Mouse (Mus musculus): ENCODE data around the gene Dab2ip.

Dab2ip gene

DNA sequence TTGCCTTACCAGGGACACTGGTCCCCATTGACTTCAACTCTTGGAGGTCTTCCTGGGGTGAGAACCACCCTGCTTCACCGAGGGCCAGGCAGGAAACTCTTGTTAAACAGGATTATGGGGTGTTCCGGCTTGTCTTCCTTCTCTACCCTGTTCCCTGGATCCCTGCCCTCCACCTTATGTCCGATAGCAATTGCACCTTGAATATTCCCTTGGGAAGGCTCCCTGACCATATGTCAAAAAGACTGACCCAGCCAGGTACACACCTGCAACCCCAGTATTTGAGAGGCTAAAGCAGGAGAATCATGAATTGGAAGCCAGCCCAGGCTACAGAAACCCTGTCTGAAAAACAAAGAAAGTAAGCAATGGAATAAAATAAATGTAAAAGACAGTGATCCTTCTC is 40.8 kb downstream of the Dab2ip start:
- no peak for DNase-seq (ENCODE audit: low read depth, low spot score)
- Histone ChIP-seq H3K27me3 (ENCODE audit: control insufficient read depth, insufficient read depth, low read length, poor library complexity, severe bottlenecking) (no peaks in the 10 kb centered on the region), H3K36me3 (ENCODE audit: control insufficient read depth, insufficient read depth, low read length, poor library complexity, severe bottlenecking) (no peaks in the 10 kb centered on the region)

DNA sequence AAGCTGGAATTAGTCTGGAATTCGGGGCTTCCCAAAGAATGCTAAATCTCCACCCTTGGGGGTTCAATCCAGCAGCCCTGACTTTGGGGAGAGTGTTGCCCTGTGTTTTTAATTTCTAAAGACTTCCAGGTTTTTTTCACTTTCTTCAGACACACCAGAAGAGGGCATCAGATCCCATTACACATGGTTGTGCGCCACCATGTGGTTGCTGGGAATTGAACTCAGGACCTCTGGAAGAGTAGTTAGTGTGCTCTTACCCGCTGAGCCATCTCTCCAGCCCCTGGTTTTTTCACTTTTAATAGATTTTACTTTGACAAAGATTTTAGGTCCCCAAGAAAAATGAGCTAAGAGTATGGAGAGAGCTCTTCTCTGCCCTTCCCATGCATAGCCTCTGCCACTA is 43.6 kb downstream of the Dab2ip start:
- Histone ChIP-seq H3K36me3 (ENCODE audit: control insufficient read depth, insufficient read depth, low read length, poor library complexity, severe bottlenecking) (no peaks in the 10 kb centered on the region), H3K27me3 (ENCODE audit: control insufficient read depth, insufficient read depth, low read length, poor library complexity, severe bottlenecking) (no peaks in the 10 kb centered on the region)
- no peak for DNase-seq (ENCODE audit: low read depth, low spot score)

- H3K36me3 ChIP-seq (ENCODE audit: control insufficient read depth, insufficient read depth, low read length, poor library complexity, severe bottlenecking) = no peaks in the 10 kb centered on the region
- H3K27me3 ChIP-seq (ENCODE audit: control insufficient read depth, insufficient read depth, low read length, poor library complexity, severe bottlenecking) = no peaks in the 10 kb centered on the region
- no peak for DNase-seq (ENCODE audit: low read depth, low spot score)
Observed at GRCm38 (mm10) chr2:35607476-35607875, 49.4 kb downstream of the Dab2ip start.

DNA sequence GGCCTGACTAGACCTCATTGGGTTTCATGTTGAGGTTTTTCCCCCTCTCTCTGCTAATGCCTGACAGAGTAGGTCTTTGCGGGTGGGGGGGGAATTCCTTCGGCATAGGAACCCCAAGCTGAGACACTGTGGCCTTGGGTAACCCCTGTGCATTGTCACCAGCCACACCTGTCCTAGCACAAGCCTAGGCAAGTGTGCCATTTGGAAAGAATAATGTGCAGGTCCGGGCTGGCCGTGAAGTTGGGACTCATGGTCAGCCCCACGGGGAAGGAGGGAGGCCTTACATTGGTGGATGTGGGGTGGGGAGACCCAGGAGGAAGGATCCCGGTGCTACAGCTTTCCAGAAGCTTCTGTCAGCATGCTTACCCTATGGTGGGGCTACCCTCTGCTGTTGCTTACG is 50.8 kb downstream of the Dab2ip start:
- Histone ChIP-seq H3K36me3 (ENCODE audit: control insufficient read depth, insufficient read depth, low read length, poor library complexity, severe bottlenecking) (no peaks in the 10 kb centered on the region), H3K27me3 (ENCODE audit: control insufficient read depth, insufficient read depth, low read length, poor library complexity, severe bottlenecking) (no peaks in the 10 kb centered on the region)
- no peak for DNase-seq (ENCODE audit: low read depth, low spot score)

DNA sequence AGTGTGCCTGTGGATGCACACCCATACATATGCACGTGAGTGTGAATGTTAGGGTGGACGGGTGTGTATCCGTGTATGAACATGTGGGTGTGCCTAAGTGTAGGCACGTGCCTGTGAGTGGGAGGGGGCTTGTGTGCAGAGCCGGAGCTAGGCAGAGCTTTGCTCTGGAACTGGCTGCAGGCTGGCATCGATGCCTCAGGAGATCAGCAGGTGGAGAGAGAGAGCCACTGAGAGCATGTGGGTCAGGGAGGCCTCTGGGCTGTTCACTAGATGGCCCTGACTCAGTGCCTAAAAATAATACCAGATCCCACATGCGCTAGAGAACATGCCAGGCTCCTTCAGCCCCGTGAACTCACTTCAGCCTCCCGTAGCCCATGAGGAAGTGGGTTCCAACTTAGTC is 51.3 kb downstream of the Dab2ip start:
- no peak for DNase-seq (ENCODE audit: low read depth, low spot score)
- H3K36me3 ChIP-seq (ENCODE audit: control insufficient read depth, insufficient read depth, low read length, poor library complexity, severe bottlenecking) = no peaks in the 10 kb centered on the region

GRCm38 (mm10) chr2:35610168-35610951 is 52.3 kb downstream of the Dab2ip start:
- H3K27me3 ChIP-seq (ENCODE audit: control insufficient read depth, insufficient read depth, low read length, poor library complexity, severe bottlenecking) = no peaks in the 10 kb centered on the region
- no peaks in the 10 kb centered on the region for H3K36me3 ChIP-seq (ENCODE audit: control insufficient read depth, insufficient read depth, low read length, poor library complexity, severe bottlenecking)

More for the DNA sequence above, 51.3 kb downstream of the Dab2ip start:
- H3K27me3 ChIP-seq (ENCODE audit: control insufficient read depth, insufficient read depth, low read length, poor library complexity, severe bottlenecking) = no peaks in the 10 kb centered on the region

DNA sequence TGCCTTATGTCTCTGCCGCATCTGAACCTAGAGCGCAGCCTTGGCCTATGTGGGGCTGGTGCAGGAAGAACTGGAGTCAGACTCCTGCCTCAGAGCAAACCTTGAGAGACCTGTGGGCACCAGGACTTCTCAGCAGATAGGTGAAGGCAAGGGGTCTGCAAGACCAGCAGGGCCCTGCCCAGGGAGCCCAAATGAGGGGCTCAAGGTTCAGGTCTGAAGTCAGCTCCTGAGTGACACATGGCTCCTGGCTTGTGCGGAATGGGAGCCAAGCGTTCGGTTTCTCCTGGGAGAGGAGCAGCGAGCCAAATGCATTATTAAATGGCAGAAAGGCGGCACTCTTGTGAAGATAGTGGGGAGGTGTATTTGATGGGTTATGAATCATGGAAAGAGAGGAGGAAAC is 52.9 kb downstream of the Dab2ip start:
- DNase-seq (ENCODE audit: low read depth, low spot score) = no peak
- H3K36me3 ChIP-seq (ENCODE audit: control insufficient read depth, insufficient read depth, low read length, poor library complexity, severe bottlenecking) = no peaks in the 10 kb centered on the region
- no peaks in the 10 kb centered on the region for H3K27me3 ChIP-seq (ENCODE audit: control insufficient read depth, insufficient read depth, low read length, poor library complexity, severe bottlenecking)

More at GRCm38 (mm10) chr2:35610168-35610951, 52.3 kb downstream of the Dab2ip start:
- no peak for DNase-seq (ENCODE audit: low read depth, low spot score)

GRCm38 (mm10) chr2:35611645-35612044 is 53.6 kb downstream of the Dab2ip start:
- H3K36me3 ChIP-seq (ENCODE audit: control insufficient read depth, insufficient read depth, low read length, poor library complexity, severe bottlenecking) = no peaks in the 10 kb centered on the region
- DNase-seq (ENCODE audit: low read depth, low spot score) = no peak
- H3K27me3 ChIP-seq (ENCODE audit: control insufficient read depth, insufficient read depth, low read length, poor library complexity, severe bottlenecking) = no peaks in the 10 kb centered on the region

GRCm38 (mm10) chr2:35612297-35612696 is 54.2 kb downstream of the Dab2ip start:
- no peak for DNase-seq (ENCODE audit: low read depth, low spot score)
- Histone ChIP-seq H3K36me3 (ENCODE audit: control insufficient read depth, insufficient read depth, low read length, poor library complexity, severe bottlenecking) (no peaks in the 10 kb centered on the region), H3K27me3 (ENCODE audit: control insufficient read depth, insufficient read depth, low read length, poor library complexity, severe bottlenecking) (no peaks in the 10 kb centered on the region)

GRCm38 (mm10) chr2:35613946-35614353 is 55.9 kb downstream of the Dab2ip start:
- peak; percentile 35 for DNase-seq (ENCODE audit: low read depth, low spot score)
- H3K27me3 ChIP-seq (ENCODE audit: control insufficient read depth, insufficient read depth, low read length, poor library complexity, severe bottlenecking) = no peaks in the 10 kb centered on the region
- H3K36me3 ChIP-seq (ENCODE audit: control insufficient read depth, insufficient read depth, low read length, poor library complexity, severe bottlenecking) = no peaks in the 10 kb centered on the region

DNA sequence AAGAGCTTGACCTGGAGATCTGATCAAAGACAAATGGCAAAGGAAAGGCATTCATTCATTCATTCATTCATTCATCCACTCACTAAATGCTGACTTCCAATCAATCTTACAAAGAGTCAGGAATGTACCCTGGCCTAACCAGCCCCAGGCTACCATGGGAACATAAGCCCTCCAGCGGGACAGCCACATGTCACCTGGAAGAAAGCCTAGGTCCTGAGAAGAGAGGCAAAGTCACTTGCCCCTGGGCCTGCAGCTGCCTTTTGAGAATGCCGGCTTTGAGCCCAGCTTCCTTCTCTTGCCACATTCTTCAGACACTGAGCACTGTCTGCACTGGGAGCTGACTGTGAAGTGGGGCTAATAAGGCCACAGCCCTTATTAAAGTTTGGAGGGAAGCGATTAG is 56.3 kb downstream of the Dab2ip start:
- DNase-seq (ENCODE audit: low read depth, low spot score) = no peak
- no peaks in the 10 kb centered on the region for H3K27me3 ChIP-seq (ENCODE audit: control insufficient read depth, insufficient read depth, low read length, poor library complexity, severe bottlenecking)
- H3K36me3 ChIP-seq (ENCODE audit: control insufficient read depth, insufficient read depth, low read length, poor library complexity, severe bottlenecking) = no peaks in the 10 kb centered on the region

DNA sequence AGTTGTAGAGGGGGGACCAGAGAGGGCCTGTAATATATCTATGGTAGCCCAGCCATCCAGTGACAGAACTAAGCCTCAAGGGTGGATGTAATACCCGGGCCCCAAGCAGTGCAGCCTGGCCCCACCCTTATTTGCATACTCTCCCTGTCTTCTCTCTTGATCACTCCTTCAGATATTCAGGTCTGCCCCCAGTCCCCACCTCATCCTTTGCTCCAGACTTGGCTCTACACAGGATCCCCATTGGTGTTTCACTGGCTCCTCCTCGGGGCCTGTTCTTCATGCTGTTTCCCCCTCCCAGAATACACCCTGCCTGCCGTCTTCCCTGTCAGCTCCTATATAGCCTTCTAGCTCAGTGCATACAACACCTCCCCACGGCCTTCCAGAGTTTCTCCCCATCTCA is 57.3 kb downstream of the Dab2ip start:
- Histone ChIP-seq H3K36me3 (ENCODE audit: control insufficient read depth, insufficient read depth, low read length, poor library complexity, severe bottlenecking) (no peaks in the 10 kb centered on the region), H3K27me3 (ENCODE audit: control insufficient read depth, insufficient read depth, low read length, poor library complexity, severe bottlenecking) (no peaks in the 10 kb centered on the region)
- DNase-seq (ENCODE audit: low read depth, low spot score) = no peak

GRCm38 (mm10) chr2:35615977-35616376 is 57.9 kb downstream of the Dab2ip start:
- Histone ChIP-seq H3K27me3 (ENCODE audit: control insufficient read depth, insufficient read depth, low read length, poor library complexity, severe bottlenecking) (no peaks in the 10 kb centered on the region), H3K36me3 (ENCODE audit: control insufficient read depth, insufficient read depth, low read length, poor library complexity, severe bottlenecking) (no peaks in the 10 kb centered on the region)
- no peak for DNase-seq (ENCODE audit: low read depth, low spot score)

DNA sequence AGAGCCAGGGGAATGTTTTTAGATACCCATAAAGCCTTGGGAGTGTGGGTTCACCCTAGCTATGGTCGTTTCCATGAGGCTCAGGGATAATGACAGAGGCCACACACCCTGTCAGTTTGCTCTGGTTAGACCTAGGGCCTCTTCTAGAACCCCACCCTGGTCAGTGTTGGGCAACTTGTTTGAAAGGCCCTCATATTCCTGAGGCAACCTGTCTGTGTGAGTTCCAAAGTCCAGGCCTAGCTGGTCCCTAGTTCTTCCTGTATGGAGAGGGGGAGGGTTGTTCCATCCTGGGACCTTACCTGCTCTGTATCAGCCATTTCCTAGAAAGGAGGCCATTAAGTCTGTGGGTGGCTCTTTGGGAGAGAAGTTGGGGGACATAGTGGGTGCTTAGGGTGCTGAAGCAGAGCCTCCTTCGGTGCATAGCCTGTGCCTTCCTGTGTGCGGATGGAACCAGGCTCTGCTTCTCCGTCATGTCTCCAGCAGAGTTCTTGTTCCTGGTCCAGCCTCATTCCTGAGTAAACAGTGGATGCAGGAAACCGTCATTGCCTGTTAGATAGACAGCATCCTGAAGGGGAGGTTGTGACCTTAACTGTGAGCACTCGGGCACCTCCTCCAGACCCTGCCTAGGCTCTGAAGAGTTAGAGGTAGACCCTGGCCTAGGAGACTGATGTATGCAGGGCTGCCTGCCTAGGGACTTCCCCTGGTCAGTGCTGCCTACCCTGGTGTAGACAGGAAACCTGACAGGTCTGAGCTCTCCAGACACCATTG is 59.0 kb downstream of the Dab2ip start:
- no peak for DNase-seq (ENCODE audit: low read depth, low spot score)
- Histone ChIP-seq H3K36me3 (ENCODE audit: control insufficient read depth, insufficient read depth, low read length, poor library complexity, severe bottlenecking) (no peaks in the 10 kb centered on the region), H3K27me3 (ENCODE audit: control insufficient read depth, insufficient read depth, low read length, poor library complexity, severe bottlenecking) (no peaks in the 10 kb centered on the region)

DNA sequence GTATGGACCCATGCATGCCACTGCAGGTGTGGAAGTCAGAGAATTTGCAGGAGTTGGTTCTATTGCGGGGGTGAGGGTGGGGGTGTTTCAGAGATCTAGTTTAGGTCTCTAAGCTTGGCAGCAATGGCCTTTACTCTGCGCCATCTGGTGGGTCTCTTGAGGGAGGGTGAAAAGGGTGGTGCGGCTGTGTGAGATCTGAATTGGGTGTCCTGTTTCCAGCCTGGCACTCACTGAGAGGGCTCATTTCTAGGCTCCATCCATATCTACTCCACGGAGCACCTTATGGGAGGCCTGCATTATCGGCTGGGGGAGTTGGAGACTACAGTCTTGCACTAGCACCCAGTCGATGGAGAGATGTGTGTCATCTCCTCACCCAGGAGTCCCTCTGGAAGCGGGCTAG is 60.9 kb downstream of the Dab2ip start:
- no peak for DNase-seq (ENCODE audit: low read depth, low spot score)
- Histone ChIP-seq H3K27me3 (ENCODE audit: control insufficient read depth, insufficient read depth, low read length, poor library complexity, severe bottlenecking) (no peaks in the 10 kb centered on the region), H3K36me3 (ENCODE audit: control insufficient read depth, insufficient read depth, low read length, poor library complexity, severe bottlenecking) (no peaks in the 10 kb centered on the region)

Data from splenic B cell, adult 2 months (primary cell).